Mouse (Mus musculus) kidney, adult 2 months (tissue): ENCODE results near the gene Tmbim1.

ENCODE experiments used
- CTCF ChIP-seq: fragments of 200-500 bp; conservative IDR thresholded peaks from 2 replicates; pipeline ENCODE4 v1.5.1; 2011; ENCODE audit warnings: low read depth, mild to moderate bottlenecking, control low read depth, low read length, moderate library complexity, mixed read lengths; ENCODE audit not compliant: insufficient read depth, insufficient read length
- POLR2A ChIP-seq: fragments of 200-500 bp; IDR thresholded peaks from one replicate; pipeline ENCODE4 v1.6.1; 2011; ENCODE audit warnings: low read depth, low read length, control low read depth

- no peak for TF ChIP-seq CTCF
- TF ChIP-seq POLR2A = no peak
Measured at GRCm38 (mm10) chr1:74289248-74289647, 16.2 kb downstream of the Tmbim1 start.
